Mouse (Mus musculus) Patski (cell line): ENCODE data around the gene Pi4k2a. TPM values are rescaled to one million over a fixed set of nuclear protein-coding genes. Genes with fewer than 3 reads are reported as not detected.
A peak's percentile ranks its signal among the peaks of the same experiment; 100 is the strongest.

Experiments
- ATAC-seq: fragments of 100-300 bp; one replicate; pipeline ENCODE4 v1.8.0; 2021
- CTCF ChIA-PET: fragments of 350-600 bp; sonication (Branson Sonifier 250); formaldehyde crosslinking; loops from one replicate; lab custom pipeline; 2022; ENCODE audit warnings: inconsistent platforms; lab: Charles Lee
- POLR2A ChIA-PET: fragments of 350-600 bp; sonication (Branson Sonifier 250); formaldehyde crosslinking; loops from one replicate; lab custom pipeline; 2022; ENCODE audit warnings: antibody characterized with exemption, inconsistent platforms; lab: Charles Lee
- DNase-seq: peaks from one replicate; pipeline ENCODE4 v3.0.0-alpha.2; 2011; ENCODE audit warnings: low read depth, low spot score
- H3K27me3 ChIP-seq: fragments of 371-371 bp; one replicate; pipeline ENCODE4 v1.5.1; 2021
- CTCF ChIP-seq: fragments of 100-300 bp; IDR thresholded peaks from one replicate; pipeline ENCODE4 v1.5.1; 2021
- in situ Hi-C: fragments of 300-500 bp; cut with MboI; formaldehyde crosslinking; loops from 3 replicates; pipeline ENCODE4 v1.11.1; 2018; ENCODE audit warnings: low pct_unique_long_range_greater_than_20kb, mixed read lengths
- polyA plus RNA-seq: library from polyadenylated mRNA; unstranded; gene quantifications from one replicate; pipeline ENCODE4 v1.2.3, GENCODE M21; 2021

Pi4k2a gene
- polyA plus RNA-seq, result 47.6 TPM

GRCm38 (mm10) chr19:42089748-42090595, at the start of gene Pi4k2a:
TSS of gene Pi4k2a (plus strand) at chr19:42090470.
- TF ChIP-seq CTCF, result no peak
- ATAC-seq (peak; percentile 97), DNase-seq (peak; percentile 92)
- ChIA-PET CTCF (interaction anchor here (1.1 to 4.5 kb wide), 9 partner anchors 11 to 77 kb away, joined by 3 to 23 read pairs (median 10); partner anchors contain the start of genes Ankrd2 and Hoga1), POLR2A (interaction anchor here (0.6 to 1.6 kb wide), 9 partner anchors 10 to 143 kb away, joined by 3 to 6 read pairs (median 4); partner anchors contain the start of gene Avpi1)
- in situ Hi-C loops, result no loop called here
- H3K27me3 ChIP-seq, result no peaks in the 10 kb centered on the region

GRCm38 (mm10) chr19:42043988-42044387, 46.3 kb upstream of the Pi4k2a start:
- ATAC-seq, result no peak
- in situ Hi-C loops, result loop anchor here (5.0 kb wide), 1 partner anchor 103 kb away; the partner anchor contains the start of gene Marveld1
- H3K27me3 ChIP-seq, result no peaks in the 10 kb centered on the region
- DNase-seq, result no peak
- ChIA-PET POLR2A (interaction anchor here (2.1 kb wide), 1 partner anchor 8 kb away, joined by 6 read pairs; the partner anchor contains the start of gene Ankrd2), CTCF (interaction anchor here (1.2 to 3.7 kb wide), 7 partner anchors 9 to 29 kb away, joined by 6 to 68 read pairs (median 8); partner anchors contain the start of gene Ankrd2)
- TF ChIP-seq CTCF, result no peak

GRCm38 (mm10) chr19:42045269-42046102, 44.8 kb upstream of the Pi4k2a start, which contains the start of gene Hoga1:
TSS of gene Hoga1 (plus strand) at chr19:42045610.
- ATAC-seq (peak; percentile 92), DNase-seq (no peak)
- POLR2A ChIA-PET, result interaction anchor here (0.6 to 2.1 kb wide), 4 partner anchors 9 to 43 kb away, joined by 3 to 6 read pairs (median 4); partner anchors contain the start of gene Ankrd2
- H3K27me3 ChIP-seq, result no peaks in the 10 kb centered on the region
- in situ Hi-C loops, result no loop called here
- peak; percentile 96 for TF ChIP-seq CTCF
- CTCF ChIA-PET, result interaction anchor here (0.7 to 3.7 kb wide), 18 partner anchors 9 to 184 kb away, joined by 3 to 68 read pairs (median 4); partner anchors contain the start of genes Ankrd2, Avpi1 and Pi4k2a

- no peaks in the 10 kb centered on the region for H3K27me3 ChIP-seq
- no peak for DNase-seq
- CTCF ChIA-PET, result interaction anchor here (1.0 to 4.1 kb wide), 3 partner anchors 15 to 23 kb away, joined by 3 to 19 read pairs (median 11); partner anchors contain the start of gene Ankrd2
- no peak for ATAC-seq
- POLR2A ChIA-PET, result no interaction called here
- TF ChIP-seq CTCF, result no peak
- in situ Hi-C loops, result no loop called here
Observed at GRCm38 (mm10) chr19:42050251-42050650, 40.0 kb upstream of the Pi4k2a start.

GRCm38 (mm10) chr19:42051351-42051750, 38.9 kb upstream of the Pi4k2a start:
- H3K27me3 ChIP-seq, result no peaks in the 10 kb centered on the region
- no peak for DNase-seq
- TF ChIP-seq CTCF, result no peak
- ChIA-PET CTCF (interaction anchor here (1.0 to 4.1 kb wide), 6 partner anchors 9 to 149 kb away, joined by 3 to 19 read pairs (median 4); partner anchors contain the start of gene Ankrd2), POLR2A (interaction anchor here (1.0 kb wide), 1 partner anchor 9 kb away, joined by 4 read pairs; no protein-coding TSS in a partner anchor)
- in situ Hi-C loops, result no loop called here
- no peak for ATAC-seq

- ChIA-PET POLR2A (interaction anchor here (1.0 kb wide), 1 partner anchor 9 kb away, joined by 4 read pairs; no protein-coding TSS in a partner anchor), CTCF (interaction anchor here (1.0 to 4.1 kb wide), 7 partner anchors 9 to 149 kb away, joined by 3 to 19 read pairs (median 4); partner anchors contain the start of gene Ankrd2)
- no peaks in the 10 kb centered on the region for H3K27me3 ChIP-seq
- in situ Hi-C loops, result no loop called here
- TF ChIP-seq CTCF, result no peak
- DNase-seq (no peak), ATAC-seq (no peak)
Observed at GRCm38 (mm10) chr19:42051948-42052347, 38.3 kb upstream of the Pi4k2a start, which contains the start of gene 4933411K16Rik. TSS of gene 4933411K16Rik (plus strand) at chr19:42052248.

GRCm38 (mm10) chr19:42054255-42054654, 36.0 kb upstream of the Pi4k2a start:
- ATAC-seq, result peak; percentile 10
- CTCF ChIA-PET, result interaction anchor here (5.5 kb wide), 1 partner anchor 8 kb away, joined by 35 read pairs; the partner anchor contains the start of gene Hoga1
- no peak for TF ChIP-seq CTCF

GRCm38 (mm10) chr19:42055881-42056280, 34.4 kb upstream of the Pi4k2a start:
- POLR2A ChIA-PET, result interaction anchor here (1.1 to 1.5 kb wide), 2 partner anchors 11 to 13 kb away, joined by 3 to 4 read pairs; no protein-coding TSS in a partner anchor
- TF ChIP-seq CTCF, result no peak
- DNase-seq (no peak), ATAC-seq (no peak)
- in situ Hi-C loops, result no loop called here
- no peaks in the 10 kb centered on the region for H3K27me3 ChIP-seq
- CTCF ChIA-PET, result interaction anchor here (0.8 to 5.5 kb wide), 5 partner anchors 8 to 20 kb away, joined by 3 to 47 read pairs (median 8); partner anchors contain the start of genes Ankrd2 and Hoga1

More at GRCm38 (mm10) chr19:42054255-42054654, 36.0 kb upstream of the Pi4k2a start:
- no peaks in the 10 kb centered on the region for H3K27me3 ChIP-seq
- POLR2A ChIA-PET, result interaction anchor here (1.5 kb wide), 1 partner anchor 18 kb away, joined by 5 read pairs; no protein-coding TSS in a partner anchor
- in situ Hi-C loops, result no loop called here
- DNase-seq, result no peak
